Mouse (Mus musculus) gastrocnemius, postnatal 14 days (tissue): ENCODE data around the gene Tmem267. TPM values are rescaled to one million over a fixed set of nuclear protein-coding genes. Genes with fewer than 3 reads are reported as not detected.

ENCODE experiments used
- DNase-seq: peaks from one replicate; pipeline ENCODE4 v3.0.0; 2021; ENCODE audit warnings: mixed read lengths
- intact Hi-C: fragments of 180-260 bp; cut with DNase I; formaldehyde crosslinking; loops from one replicate; pipeline ENCODE4 v1.15.1; 2025; ENCODE audit warnings: low total_unique reads
- total RNA-seq, 2 experiments: library from RNA; stranded (reverse); gene quantifications; 2 replicates each; pipeline ENCODE4 v1.2.3; 2021

Tmem267 gene
- total RNA-seq, 2 experiments from 2014 or later, result 6.3 to 8.6 TPM

DNA sequence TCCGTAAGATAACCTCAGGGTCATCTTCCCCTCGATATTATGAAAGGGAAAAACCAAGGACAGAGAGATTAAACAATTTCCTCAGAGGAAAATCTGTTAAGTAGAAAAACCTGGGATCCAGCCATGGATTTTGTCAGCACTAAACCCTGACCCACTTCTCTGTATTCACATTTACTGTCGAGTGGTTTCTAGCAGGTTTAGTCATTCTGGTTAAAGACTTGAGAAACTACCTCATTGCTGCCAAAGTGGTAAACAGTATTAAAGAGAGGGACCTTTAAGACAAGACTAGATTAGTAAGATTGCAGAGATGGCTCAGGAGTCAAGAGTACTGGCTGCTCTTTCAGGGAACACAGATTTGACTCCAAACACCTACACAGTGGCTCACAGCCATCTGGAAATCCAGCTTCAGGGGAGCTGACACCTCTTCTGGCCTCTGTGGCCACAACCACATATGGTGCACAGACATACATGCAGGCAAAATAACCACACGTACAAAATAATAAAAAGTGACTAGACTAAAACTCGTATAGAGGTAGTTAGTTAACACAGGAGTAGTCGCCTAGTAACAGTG, 169.1 kb downstream of the Tmem267 start:
- intact Hi-C loops, result no loop called here
- DNase-seq, result no peak

Other genes with a start within 250 kb of the Tmem267 start
- 10 to 100 TPM; 62.6 to 63.6 TPM for gene Paip1, start 59.4 kb upstream of the Tmem267 start, total RNA-seq
- gene 4833420G17Rik, start 25.3 kb upstream of the Tmem267 start, total RNA-seq, result 1 to 10 TPM; 6.2 to 6.5 TPM
- under 1 TPM; 0.40 to 0.74 TPM for gene 3110070M22Rik, start 344 bp downstream of the Tmem267 start, total RNA-seq
- under 1 TPM; 0.16 to 0.27 TPM for gene Ccl28, start 135.8 kb downstream of the Tmem267 start, total RNA-seq
- gene Hmgcs1, start 202.3 kb downstream of the Tmem267 start, total RNA-seq, result 10 to 100 TPM; 32.3 to 49.3 TPM